Mouse (Mus musculus): Measurements from ENCODE around the gene Mad1l1. TPM values are rescaled to one million over a fixed set of nuclear protein-coding genes. Genes with fewer than 3 reads are reported as not detected.
A peak's percentile ranks its signal among the peaks of the same experiment; 100 is the strongest.

Gene Mad1l1
- total RNA-seq, 2 experiments from 2014 or later: 7.0 to 7.2 TPM

- peak; percentile 18 for DNase-seq (ENCODE audit: low spot score)
Observed at GRCm38 (mm10) chr5:139964391-139964790, 357.0 kb downstream of the Mad1l1 start.

DNA sequence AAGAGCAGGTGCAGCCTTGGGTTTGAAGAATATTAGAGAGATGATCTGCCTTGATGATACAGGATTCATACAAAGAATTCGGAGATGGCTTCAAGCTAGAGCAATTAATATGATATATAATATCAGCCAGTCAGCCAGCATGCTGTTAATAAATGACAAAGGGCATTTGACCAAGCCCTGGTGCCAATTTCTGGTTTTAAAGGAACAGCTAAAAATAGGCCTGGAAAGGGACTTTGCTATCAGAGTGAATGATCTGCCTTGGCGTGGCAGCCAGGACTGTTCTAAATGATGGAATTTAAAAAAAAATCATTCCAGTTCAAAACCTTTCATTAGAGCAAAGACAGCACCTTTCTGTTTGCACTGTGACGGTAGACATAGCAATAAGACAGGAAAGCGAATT is 361.6 kb downstream of the Mad1l1 start:
- no peak for DNase-seq (ENCODE audit: low spot score)

Other genes with a start within 250 kb of the Mad1l1 start
- gene Nudt1, start 104 bp upstream of the Mad1l1 start, total RNA-seq (2021): 1 to 10 TPM; 4.8 to 6.4 TPM
- 1 to 10 TPM; 5.8 to 6.2 TPM for gene Mrm2, start 10.3 kb upstream of the Mad1l1 start, total RNA-seq (2021)
- gene Snx8, start 67.7 kb upstream of the Mad1l1 start, total RNA-seq (2021): 10 to 100 TPM in 1 of 2 experiments, 1 to 10 TPM in 1; 8.0 to 10.7 TPM
- 10 to 100 TPM; 78.9 to 84.5 TPM for gene Eif3b, start 97.8 kb upstream of the Mad1l1 start, total RNA-seq (2021)
- not detected for gene Gm4869, start 124.1 kb upstream of the Mad1l1 start, total RNA-seq (2021)
- 1 to 10 TPM; 4.2 to 5.0 TPM for gene Chst12, start 184.0 kb upstream of the Mad1l1 start, total RNA-seq (2021)
- not detected for gene Grifin, start 243.5 kb upstream of the Mad1l1 start, total RNA-seq (2021)